Mouse (Mus musculus): Measurements from ENCODE around the gene Zfp362. TPM values are rescaled to one million over a fixed set of nuclear protein-coding genes. Genes with fewer than 3 reads are reported as not detected.
A peak's percentile ranks its signal among the peaks of the same experiment; 100 is the strongest.

Zfp362 gene
- total and polyA plus RNA-seq, 2 experiments from 2014 or later: 27.0 to 33.3 TPM

GRCm38 (mm10) chr4:128804426-128805149 lies 1.3 kb downstream of the Zfp362 start:
- H3K4me1 ChIP-seq (ENCODE audit: insufficient read depth, low read length): peaks cover 20% of the 10 kb centered on the region
- H3K4me2 ChIP-seq (ENCODE audit: low read depth, low read length, poor library complexity, severe bottlenecking): peak overlapping the region; percentile 97
- WGBS: 2% methylated on average over 6 of the region's 6 CpGs

DNA sequence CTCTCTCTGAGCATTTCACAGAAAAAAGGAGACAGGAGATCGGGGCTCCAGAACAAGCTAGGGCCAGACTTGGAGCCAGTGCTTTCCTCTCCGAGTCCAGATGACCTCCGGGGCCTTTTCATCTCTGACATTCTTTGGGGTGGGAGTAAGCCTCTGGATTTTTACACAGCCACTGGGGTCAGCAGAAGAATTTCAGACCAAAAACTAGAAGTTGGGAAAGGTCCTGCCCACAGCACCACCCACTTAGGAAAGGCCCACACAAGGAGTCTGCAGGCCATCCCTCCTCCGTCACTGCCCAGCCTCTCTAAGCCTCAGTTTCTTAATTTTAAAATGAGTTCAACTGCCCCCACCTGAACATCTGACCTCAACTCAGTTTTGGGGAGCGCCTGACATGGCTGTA lies 2.3 kb downstream of the Zfp362 start:
- Histone ChIP-seq H3K36me3 (ENCODE audit: insufficient read depth, low read length) (no peaks in the 10 kb centered on the region), H3K27ac (ENCODE audit: low read depth, low read length) (no peak overlapping the region), H3K4me1 (ENCODE audit: insufficient read depth, low read length) (peaks cover 20% of the 10 kb centered on the region), H3K27me3 (ENCODE audit: insufficient read depth, low read length) (no peaks in the 10 kb centered on the region), H3K4me2 (ENCODE audit: low read depth, low read length, poor library complexity, severe bottlenecking) (peak overlapping the region; percentile 97), H3K9ac (replicated peaks; ENCODE audit: low read length, poor library complexity, severe bottlenecking) (no peak overlapping the region), H3K4me3 (ENCODE audit: low read depth, low read length) (no peak overlapping the region), H3K9me3 (ENCODE audit: low read length) (no peaks in the 10 kb centered on the region)
- no peak for TF ChIP-seq CTCF (IDR thresholded peaks at IDR 0.05)
- DNase-seq (ENCODE audit: low spot score) (no peak), ATAC-seq (ENCODE audit: low FRiP score) (no peak)
- 56% methylated on average over 5 of the region's 5 CpGs for WGBS

More at GRCm38 (mm10) chr4:128804426-128805149, 1.3 kb downstream of the Zfp362 start:
- Histone ChIP-seq H3K36me3 (ENCODE audit: insufficient read depth, low read length) (no peaks in the 10 kb centered on the region), H3K27ac (ENCODE audit: low read depth, low read length) (peak overlapping the region; percentile 85; the same call in 1 of the 2 replicates), H3K27me3 (ENCODE audit: insufficient read depth, low read length) (no peaks in the 10 kb centered on the region), H3K4me3 (ENCODE audit: low read depth, low read length) (peak overlapping the region; percentile 72), H3K9ac (replicated peaks; ENCODE audit: low read length, poor library complexity, severe bottlenecking) (peak overlapping the region; percentile 95), H3K9me3 (ENCODE audit: low read length) (no peaks in the 10 kb centered on the region)
- DNase-seq (ENCODE audit: low spot score) (no peak), ATAC-seq (ENCODE audit: low FRiP score) (no peak)
- TF ChIP-seq CTCF (IDR thresholded peaks at IDR 0.05): no peak

DNA sequence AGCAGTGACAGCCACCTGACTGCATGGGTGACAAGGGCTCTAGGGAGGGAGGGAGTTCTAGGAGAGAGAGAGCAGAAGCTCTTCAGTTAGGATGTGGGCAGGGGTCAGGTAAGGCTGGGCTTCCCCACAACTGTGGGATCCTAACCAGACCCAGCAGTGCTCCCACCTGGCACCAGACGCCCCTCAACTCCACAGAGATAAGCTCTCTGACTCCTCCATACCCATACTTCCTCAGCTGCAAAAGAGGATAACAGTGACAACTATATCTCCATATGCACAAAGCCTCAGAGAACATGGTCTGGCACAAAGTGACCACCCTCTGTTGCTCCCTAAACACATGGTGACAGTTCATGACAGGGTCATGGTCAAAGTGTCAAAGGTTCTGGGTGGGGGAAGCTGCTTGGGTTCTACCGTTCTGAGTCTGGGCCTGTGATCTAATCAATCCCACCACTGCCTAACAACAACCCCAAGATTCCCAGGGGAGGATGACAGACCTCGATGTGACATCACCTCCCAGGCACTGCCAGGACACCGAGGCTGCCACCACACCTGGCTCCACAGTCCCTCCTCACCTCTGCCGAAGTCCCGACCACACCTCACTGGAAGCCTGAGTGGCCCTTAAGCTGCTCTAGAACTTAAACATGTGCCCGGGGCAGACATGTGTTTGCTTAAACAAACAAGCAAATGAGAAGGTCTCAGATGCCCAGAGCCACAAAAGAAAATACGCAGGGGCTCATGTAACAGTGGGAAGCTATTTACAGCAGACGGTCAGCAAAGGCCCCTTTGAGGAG lies 4.0 kb downstream of the Zfp362 start:
- no peak for TF ChIP-seq CTCF (IDR thresholded peaks at IDR 0.05)
- H3K4me2 ChIP-seq (ENCODE audit: low read depth, low read length, poor library complexity, severe bottlenecking): no peak overlapping the region
- H3K27me3 ChIP-seq (ENCODE audit: insufficient read depth, low read length): no peaks in the 10 kb centered on the region
- H3K9ac ChIP-seq (replicated peaks; ENCODE audit: low read length, poor library complexity, severe bottlenecking): no peak overlapping the region
- ATAC-seq (ENCODE audit: low FRiP score): no peak
- no peak overlapping the region for H3K4me3 ChIP-seq (ENCODE audit: low read depth, low read length)
- no peaks in the 10 kb centered on the region for H3K36me3 ChIP-seq (ENCODE audit: insufficient read depth, low read length)
- H3K9me3 ChIP-seq (ENCODE audit: low read length): no peaks in the 10 kb centered on the region
- no peak overlapping the region for H3K27ac ChIP-seq (ENCODE audit: low read depth, low read length)
- WGBS: 67% methylated on average over 9 of the region's 9 CpGs
- DNase-seq (ENCODE audit: low spot score): no peak
- H3K4me1 ChIP-seq (ENCODE audit: insufficient read depth, low read length): peaks cover 18% of the 10 kb centered on the region

DNA sequence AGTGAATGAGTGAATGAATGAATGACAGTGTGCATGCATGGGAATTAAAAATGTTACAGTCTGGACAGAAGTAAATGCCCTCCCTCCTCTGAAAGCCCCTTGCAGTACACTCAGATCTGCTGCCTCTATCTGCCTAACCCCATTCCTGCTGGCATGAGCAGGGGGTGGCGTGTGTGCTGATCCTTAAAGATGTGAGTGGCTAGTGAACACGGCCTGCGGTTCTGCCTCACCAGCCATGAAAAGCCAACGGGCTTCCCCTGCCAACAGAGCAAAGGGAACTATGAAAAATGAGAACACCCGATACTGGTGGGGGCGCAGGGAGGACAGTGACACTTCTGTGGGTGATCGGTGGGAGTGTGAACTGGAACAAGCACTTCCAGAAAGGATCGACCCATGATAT lies 9.1 kb downstream of the Zfp362 start:
- Histone ChIP-seq H3K27me3 (ENCODE audit: insufficient read depth, low read length) (no peaks in the 10 kb centered on the region), H3K4me1 (ENCODE audit: insufficient read depth, low read length) (no peaks in the 10 kb centered on the region), H3K36me3 (ENCODE audit: insufficient read depth, low read length) (peaks cover 3% of the 10 kb centered on the region; the same call in 1 of the 2 replicates), H3K27ac (ENCODE audit: low read depth, low read length) (no peak overlapping the region), H3K9me3 (ENCODE audit: low read length) (no peaks in the 10 kb centered on the region), H3K4me3 (ENCODE audit: low read depth, low read length) (no peak overlapping the region), H3K4me2 (ENCODE audit: low read depth, low read length, poor library complexity, severe bottlenecking) (no peak overlapping the region), H3K9ac (replicated peaks; ENCODE audit: low read length, poor library complexity, severe bottlenecking) (no peak overlapping the region)
- 52% methylated on average over 8 of the region's 8 CpGs for WGBS
- TF ChIP-seq CTCF (IDR thresholded peaks at IDR 0.05): no peak
- DNase-seq (ENCODE audit: low spot score) (no peak), ATAC-seq (ENCODE audit: low FRiP score) (no peak)

DNA sequence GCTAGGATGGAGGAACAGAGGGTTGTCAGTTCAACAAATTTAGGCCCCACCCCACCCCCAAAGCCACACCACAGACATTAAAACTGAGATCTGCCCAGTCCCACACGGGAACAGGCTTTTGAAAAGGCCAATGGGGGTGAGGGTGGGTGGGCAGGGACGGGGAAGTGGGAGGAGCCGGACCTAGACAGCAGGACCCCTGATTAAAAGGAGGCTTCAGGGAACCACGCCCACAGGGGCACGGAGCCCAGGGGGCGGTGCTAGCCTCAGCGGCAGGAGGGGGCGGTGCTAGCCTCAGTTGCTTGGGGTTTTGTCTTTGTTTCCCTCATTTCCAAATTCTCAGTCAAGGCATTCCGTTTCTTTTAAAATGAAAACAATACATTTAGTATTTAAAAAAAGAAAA lies 10.2 kb downstream of the Zfp362 start:
- Histone ChIP-seq H3K27ac (ENCODE audit: low read depth, low read length) (no peak overlapping the region), H3K4me1 (ENCODE audit: insufficient read depth, low read length) (no peaks in the 10 kb centered on the region), H3K9me3 (ENCODE audit: low read length) (no peaks in the 10 kb centered on the region), H3K4me3 (ENCODE audit: low read depth, low read length) (no peak overlapping the region), H3K9ac (replicated peaks; ENCODE audit: low read length, poor library complexity, severe bottlenecking) (no peak overlapping the region), H3K4me2 (ENCODE audit: low read depth, low read length, poor library complexity, severe bottlenecking) (no peak overlapping the region), H3K27me3 (ENCODE audit: insufficient read depth, low read length) (no peaks in the 10 kb centered on the region), H3K36me3 (ENCODE audit: insufficient read depth, low read length) (peaks cover 4% of the 10 kb centered on the region; the same call in 1 of the 2 replicates)
- peak; percentile 39 for DNase-seq (ENCODE audit: low spot score)
- TF ChIP-seq CTCF (IDR thresholded peaks at IDR 0.05): no peak
- no peak for ATAC-seq (ENCODE audit: low FRiP score)
- WGBS: 7% methylated on average over 9 of the region's 9 CpGs

DNA sequence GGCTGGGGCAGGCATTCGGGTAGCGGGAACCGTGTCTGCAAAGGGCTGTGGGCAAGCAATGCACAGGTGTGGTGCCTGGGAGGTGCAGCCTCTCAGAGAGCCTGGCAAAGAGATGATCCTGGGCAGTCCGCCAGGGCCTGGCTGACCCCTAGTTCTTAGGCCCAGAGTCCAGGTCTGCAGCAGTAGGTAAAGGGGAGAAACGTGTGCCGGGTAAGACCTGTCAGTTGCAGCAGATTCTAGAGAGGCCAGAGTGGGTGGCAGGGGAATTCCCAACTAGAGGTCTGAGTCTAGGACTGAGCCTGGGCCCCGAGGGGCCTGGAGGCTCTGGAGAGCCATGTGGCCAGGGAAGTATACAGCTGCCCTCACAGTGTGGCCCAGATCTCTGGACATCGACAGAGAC lies 11.6 kb downstream of the Zfp362 start:
- ATAC-seq (ENCODE audit: low FRiP score): no peak
- no peak for TF ChIP-seq CTCF (IDR thresholded peaks at IDR 0.05)
- Histone ChIP-seq H3K27me3 (ENCODE audit: insufficient read depth, low read length) (no peaks in the 10 kb centered on the region), H3K4me2 (ENCODE audit: low read depth, low read length, poor library complexity, severe bottlenecking) (no peak overlapping the region), H3K36me3 (ENCODE audit: insufficient read depth, low read length) (peaks cover 9% of the 10 kb centered on the region; the same call in 1 of the 2 replicates), H3K27ac (ENCODE audit: low read depth, low read length) (no peak overlapping the region), H3K9me3 (ENCODE audit: low read length) (no peaks in the 10 kb centered on the region), H3K4me3 (ENCODE audit: low read depth, low read length) (no peak overlapping the region), H3K4me1 (ENCODE audit: insufficient read depth, low read length) (no peaks in the 10 kb centered on the region), H3K9ac (replicated peaks; ENCODE audit: low read length, poor library complexity, severe bottlenecking) (no peak overlapping the region)
- no peak for DNase-seq (ENCODE audit: low spot score)
- WGBS: 88% methylated on average over 8 of the region's 8 CpGs
